Mouse (Mus musculus) megakaryocyte, embryonic 14.5 days (primary cell): ENCODE results near the gene Acsm5.

Experiments used
- FLI1 ChIP-seq: IDR thresholded peaks from 2 replicates; pipeline ENCODE4 v1.6.1; 2012; ENCODE audit warnings: low read length, inconsistent platforms, mixed read lengths
- GATA1 ChIP-seq: IDR thresholded peaks from 3 replicates; pipeline ENCODE4 v1.6.1; 2012; ENCODE audit warnings: mixed read lengths, low read length, inconsistent platforms, borderline replicate concordance

- no peak for TF ChIP-seq FLI1
- no peak for TF ChIP-seq GATA1
These were observed 42.5 kb upstream of the Acsm5 start for GRCm38 (mm10) chr7:119476500-119477389.
